Mouse (Mus musculus): ENCODE measurements at regions not wholly inside any gene's neighbourhood (a gene's known extent, or its start where the extent isn't known, plus 50 kb on each side); places are given as distances from the start of the nearest gene placed in this dataset.

GRCm38 (mm10) chr12:70549296-70549695, 96.4 kb downstream of the Tmx1 start:
- H3K9me3 ChIP-seq: no peaks in the 10 kb centered on the region
- H3K4me3 ChIP-seq (replicated peaks): no peak overlapping the region
- no peak for ATAC-seq
- no peak overlapping the region for H3K27ac ChIP-seq
- H3K9ac ChIP-seq: no peak overlapping the region
- H3K4me2 ChIP-seq (replicated peaks): no peak overlapping the region
- WGBS: 76% methylated on average over 9 of the region's 9 CpGs
- no peaks in the 10 kb centered on the region for H3K27me3 ChIP-seq (replicated peaks)
- H3K36me3 ChIP-seq: no peaks in the 10 kb centered on the region
- H3K4me1 ChIP-seq (replicated peaks): peaks cover 1% of the 10 kb centered on the region; the same call in 1 of the 2 replicates

- Histone ChIP-seq H3K27me3 (replicated peaks) (no peaks in the 10 kb centered on the region), H3K9ac (no peak overlapping the region), H3K9me3 (no peaks in the 10 kb centered on the region), H3K36me3 (no peaks in the 10 kb centered on the region), H3K4me2 (replicated peaks) (no peak overlapping the region), H3K27ac (no peak overlapping the region), H3K4me1 (replicated peaks) (no peaks in the 10 kb centered on the region; the same call in 1 of the 2 replicates), H3K4me3 (replicated peaks) (no peak overlapping the region)
- no peak for ATAC-seq
- WGBS: 86% methylated on average over 6 of the region's 6 CpGs
Observed at GRCm38 (mm10) chr12:70553866-70554265, 101.0 kb downstream of the Tmx1 start.

GRCm38 (mm10) chr12:70554586-70554985, 101.7 kb downstream of the Tmx1 start:
- Histone ChIP-seq H3K4me1 (replicated peaks) (no peaks in the 10 kb centered on the region; the same call in 1 of the 2 replicates), H3K27me3 (replicated peaks) (no peaks in the 10 kb centered on the region), H3K9ac (no peak overlapping the region), H3K4me2 (replicated peaks) (no peak overlapping the region), H3K4me3 (replicated peaks) (no peak overlapping the region), H3K9me3 (no peaks in the 10 kb centered on the region), H3K27ac (no peak overlapping the region), H3K36me3 (no peaks in the 10 kb centered on the region)
- 53% methylated on average over 7 of the region's 7 CpGs for WGBS
- ATAC-seq: no peak

GRCm38 (mm10) chr12:70555723-70556122, 102.8 kb downstream of the Tmx1 start:
- Histone ChIP-seq H3K4me2 (replicated peaks) (no peak overlapping the region), H3K27me3 (replicated peaks) (no peaks in the 10 kb centered on the region), H3K4me1 (replicated peaks) (no peaks in the 10 kb centered on the region; the same call in 1 of the 2 replicates), H3K4me3 (replicated peaks) (no peak overlapping the region), H3K36me3 (no peaks in the 10 kb centered on the region), H3K9ac (no peak overlapping the region), H3K9me3 (no peaks in the 10 kb centered on the region), H3K27ac (no peak overlapping the region)
- ATAC-seq: no peak
- 61% methylated on average over 3 of the region's 3 CpGs for WGBS

GRCm38 (mm10) chr12:70556820-70557219, 103.9 kb downstream of the Tmx1 start:
- no peaks in the 10 kb centered on the region for H3K9me3 ChIP-seq
- H3K9ac ChIP-seq: no peak overlapping the region
- WGBS: 51% methylated on average over 6 of the region's 6 CpGs
- no peaks in the 10 kb centered on the region; the same call in 1 of the 2 replicates for H3K4me1 ChIP-seq (replicated peaks)
- no peaks in the 10 kb centered on the region for H3K36me3 ChIP-seq
- no peak overlapping the region for H3K4me3 ChIP-seq (replicated peaks)
- ATAC-seq: no peak
- H3K27ac ChIP-seq: no peak overlapping the region
- no peak overlapping the region for H3K4me2 ChIP-seq (replicated peaks)
- H3K27me3 ChIP-seq (replicated peaks): no peaks in the 10 kb centered on the region

- no peak overlapping the region for H3K4me2 ChIP-seq (replicated peaks)
- H3K4me1 ChIP-seq (replicated peaks): no peaks in the 10 kb centered on the region
- H3K9me3 ChIP-seq: no peaks in the 10 kb centered on the region
- H3K36me3 ChIP-seq: no peaks in the 10 kb centered on the region
- ATAC-seq: no peak
- no peak overlapping the region for H3K27ac ChIP-seq
- no peak overlapping the region for H3K4me3 ChIP-seq (replicated peaks)
- no peak overlapping the region for H3K9ac ChIP-seq
- no peaks in the 10 kb centered on the region for H3K27me3 ChIP-seq (replicated peaks)
- whole genome bisulfite sequencing: 78% methylated on average over 4 of the region's 4 CpGs
Observed at GRCm38 (mm10) chr12:70563446-70563845, 110.6 kb downstream of the Tmx1 start.

- Histone ChIP-seq H3K36me3 (no peaks in the 10 kb centered on the region), H3K27me3 (replicated peaks) (no peaks in the 10 kb centered on the region), H3K27ac (no peak overlapping the region), H3K9ac (no peak overlapping the region), H3K9me3 (no peaks in the 10 kb centered on the region), H3K4me2 (replicated peaks) (no peak overlapping the region), H3K4me3 (replicated peaks) (no peak overlapping the region), H3K4me1 (replicated peaks) (no peaks in the 10 kb centered on the region)
- 52% methylated on average over 7 of the region's 7 CpGs for WGBS
- ATAC-seq: no peak
Observed at GRCm38 (mm10) chr12:70575665-70576064, 122.8 kb downstream of the Tmx1 start.

GRCm38 (mm10) chr12:70577769-70578168, 124.9 kb downstream of the Tmx1 start:
- no peaks in the 10 kb centered on the region for H3K27me3 ChIP-seq (replicated peaks)
- no peak overlapping the region for H3K4me2 ChIP-seq (replicated peaks)
- no peaks in the 10 kb centered on the region for H3K9me3 ChIP-seq
- H3K4me1 ChIP-seq (replicated peaks): no peaks in the 10 kb centered on the region
- H3K4me3 ChIP-seq (replicated peaks): no peak overlapping the region
- ATAC-seq: no peak
- no peaks in the 10 kb centered on the region for H3K36me3 ChIP-seq
- no peak overlapping the region for H3K9ac ChIP-seq
- no peak overlapping the region for H3K27ac ChIP-seq
- 53% methylated on average over 4 of the region's 4 CpGs for WGBS

- Histone ChIP-seq H3K27ac (no peak overlapping the region), H3K36me3 (no peaks in the 10 kb centered on the region), H3K27me3 (replicated peaks) (no peaks in the 10 kb centered on the region), H3K4me3 (replicated peaks) (no peak overlapping the region), H3K9ac (no peak overlapping the region), H3K9me3 (no peaks in the 10 kb centered on the region), H3K4me2 (replicated peaks) (no peak overlapping the region), H3K4me1 (replicated peaks) (no peaks in the 10 kb centered on the region)
- no peak for ATAC-seq
- 82% methylated on average over 8 of the region's 8 CpGs for WGBS
Observed at GRCm38 (mm10) chr12:70579328-70579905, 126.5 kb downstream of the Tmx1 start.

- no peaks in the 10 kb centered on the region for H3K4me1 ChIP-seq (replicated peaks)
- no peak overlapping the region for H3K4me2 ChIP-seq (replicated peaks)
- ATAC-seq: no peak
- H3K27me3 ChIP-seq (replicated peaks): no peaks in the 10 kb centered on the region
- H3K27ac ChIP-seq: no peak overlapping the region
- H3K9me3 ChIP-seq: no peaks in the 10 kb centered on the region
- H3K4me3 ChIP-seq (replicated peaks): no peak overlapping the region
- H3K9ac ChIP-seq: no peak overlapping the region
- H3K36me3 ChIP-seq: no peaks in the 10 kb centered on the region
- 87% methylated on average over 2 of the region's 2 CpGs for WGBS
Observed at GRCm38 (mm10) chr12:70586181-70586580, 133.3 kb downstream of the Tmx1 start.

- H3K4me2 ChIP-seq (replicated peaks): no peak overlapping the region
- no peak for ATAC-seq
- H3K9me3 ChIP-seq: no peaks in the 10 kb centered on the region
- H3K36me3 ChIP-seq: no peaks in the 10 kb centered on the region
- 28% methylated on average over 3 of the region's 3 CpGs for WGBS
- no peaks in the 10 kb centered on the region for H3K4me1 ChIP-seq (replicated peaks)
- H3K4me3 ChIP-seq (replicated peaks): no peak overlapping the region
- no peak overlapping the region for H3K27ac ChIP-seq
- no peak overlapping the region for H3K9ac ChIP-seq
- no peaks in the 10 kb centered on the region for H3K27me3 ChIP-seq (replicated peaks)
Observed at GRCm38 (mm10) chr12:70588234-70588633, 135.3 kb downstream of the Tmx1 start.

- H3K27ac ChIP-seq: no peak overlapping the region
- H3K4me1 ChIP-seq (replicated peaks): no peaks in the 10 kb centered on the region
- H3K9me3 ChIP-seq: no peaks in the 10 kb centered on the region
- ATAC-seq: no peak
- H3K4me3 ChIP-seq (replicated peaks): no peak overlapping the region
- H3K36me3 ChIP-seq: no peaks in the 10 kb centered on the region
- no peaks in the 10 kb centered on the region for H3K27me3 ChIP-seq (replicated peaks)
- no peak overlapping the region for H3K9ac ChIP-seq
- WGBS: 90% methylated on average over 2 of the region's 2 CpGs
- no peak overlapping the region for H3K4me2 ChIP-seq (replicated peaks)
Observed at GRCm38 (mm10) chr12:70589315-70589742, 136.4 kb downstream of the Tmx1 start.

- Histone ChIP-seq H3K4me3 (replicated peaks) (no peak overlapping the region), H3K27me3 (replicated peaks) (no peaks in the 10 kb centered on the region), H3K4me1 (replicated peaks) (no peaks in the 10 kb centered on the region), H3K27ac (no peak overlapping the region), H3K36me3 (no peaks in the 10 kb centered on the region), H3K9me3 (no peaks in the 10 kb centered on the region), H3K9ac (no peak overlapping the region), H3K4me2 (replicated peaks) (no peak overlapping the region)
- WGBS: 65% methylated on average over 12 of the region's 12 CpGs
- peak; percentile 55; the same call in 1 of the 2 replicates for ATAC-seq
Observed at GRCm38 (mm10) chr12:70590456-70591050, 137.7 kb downstream of the Tmx1 start.
